Mouse (Mus musculus) B cell, adult 2 months (primary cell): ENCODE data around the gene Pebp1.
"Not testable (repeated sequence)": the region's sequence is repeated elsewhere in the genome, so short reads cannot be mapped to it uniquely, and the experiment has no call there.

Experiments used
- DNase-seq, 2 experiments: peaks; one replicate each; pipeline ENCODE4 v3.0.0; 2022

The Pebp1 gene

GRCm38 (mm10) chr5:117286831-117287822, at the start of gene Pebp1:
Gene Pebp1 (minus strand): TSS chr5:117287625.
- DNase-seq = peak; percentile 94

- DNase-seq = no peak
Observed at GRCm38 (mm10) chr5:117330457-117330856, 43.0 kb upstream of the Pebp1 start.

- DNase-seq = no peak
Observed at GRCm38 (mm10) chr5:117326408-117326807, 39.0 kb upstream of the Pebp1 start.

- DNase-seq = no peak
Observed at GRCm38 (mm10) chr5:117323751-117324150, 36.3 kb upstream of the Pebp1 start.

- peak; percentile 39 to 51 for DNase-seq
Observed at GRCm38 (mm10) chr5:117318741-117319629, 31.6 kb upstream of the Pebp1 start, which contains the start of gene Vsig10. Gene Vsig10 (plus strand): TSS chr5:117319083.

GRCm38 (mm10) chr5:117314587-117315428, 27.4 kb upstream of the Pebp1 start:
- no peak for DNase-seq

- DNase-seq = no peak
Observed at GRCm38 (mm10) chr5:117313909-117314308, 26.5 kb upstream of the Pebp1 start.

GRCm38 (mm10) chr5:117313420-117313819, 26.0 kb upstream of the Pebp1 start:
- peak; percentile 54 to 56 for DNase-seq

- peak; percentile 79 for DNase-seq
Observed at GRCm38 (mm10) chr5:117307699-117308098, 20.3 kb upstream of the Pebp1 start.

- no peak for DNase-seq
Observed at GRCm38 (mm10) chr5:117306826-117307225, 19.4 kb upstream of the Pebp1 start.

- no peak for DNase-seq
Observed at GRCm38 (mm10) chr5:117305754-117306153, 18.3 kb upstream of the Pebp1 start.

- DNase-seq = peak; percentile 82 to 83
Observed at GRCm38 (mm10) chr5:117304947-117305346, 17.5 kb upstream of the Pebp1 start.

- no peak for DNase-seq
Observed at GRCm38 (mm10) chr5:117303691-117304579, 16.5 kb upstream of the Pebp1 start.

GRCm38 (mm10) chr5:117302899-117303298, 15.5 kb upstream of the Pebp1 start:
- no peak for DNase-seq

GRCm38 (mm10) chr5:117295011-117295410, 7.6 kb upstream of the Pebp1 start:
- no peak for DNase-seq

GRCm38 (mm10) chr5:117293776-117294175, 6.4 kb upstream of the Pebp1 start:
- not testable (repeated sequence) for DNase-seq

- DNase-seq = no peak
Observed at GRCm38 (mm10) chr5:117292547-117292946, 5.1 kb upstream of the Pebp1 start.

GRCm38 (mm10) chr5:117291312-117291711, 3.9 kb upstream of the Pebp1 start:
- DNase-seq = no peak

GRCm38 (mm10) chr5:117290081-117290480, 2.7 kb upstream of the Pebp1 start:
- peak; percentile 45 to 47 for DNase-seq

GRCm38 (mm10) chr5:117289646-117290045, 2.2 kb upstream of the Pebp1 start:
- DNase-seq = no peak

GRCm38 (mm10) chr5:117286286-117286685, 1.1 kb downstream of the Pebp1 start:
- DNase-seq = no peak
